Mouse (Mus musculus) bone marrow macrophage, adult 2 months (primary cell): ENCODE results near the gene Gda. TPM values are rescaled to one million over a fixed set of nuclear protein-coding genes. Genes with fewer than 3 reads are reported as not detected.

ENCODE experiments used
- H3K27ac ChIP-seq: 2 replicates; pipeline ENCODE4 v1.5.1; 2012; ENCODE audit warnings: low read depth, low read length; ENCODE audit not compliant: insufficient read depth
- H3K4me1 ChIP-seq: 2 replicates; pipeline ENCODE4 v1.6.1; 2012; ENCODE audit warnings: low read length; ENCODE audit not compliant: control insufficient read depth, insufficient read depth
- H3K4me3 ChIP-seq: 2 replicates; pipeline ENCODE4 v1.5.1; 2012; ENCODE audit warnings: mild to moderate bottlenecking, low read length, moderate library complexity; ENCODE audit not compliant: insufficient read depth
- CTCF ChIP-seq: IDR thresholded peaks from 2 replicates; pipeline ENCODE4 v1.5.1; 2012; ENCODE audit warnings: low read depth, mild to moderate bottlenecking, low read length, moderate library complexity
- POLR2A ChIP-seq: IDR thresholded peaks from 2 replicates; pipeline ENCODE4 v1.6.1; 2012; ENCODE audit warnings: mild to moderate bottlenecking, low read depth, low read length, borderline replicate concordance
- polyA plus RNA-seq: library from polyadenylated mRNA; stranded (reverse); fragments of >200 nt; gene quantifications from 2 replicates; pipeline ENCODE4 v1.2.4, GENCODE M21; 2012; ENCODE audit not compliant: missing spikeins, insufficient read depth, insufficient read length

Gene Gda
- polyA plus RNA-seq, 1 experiment, result 7.0 TPM

DNA sequence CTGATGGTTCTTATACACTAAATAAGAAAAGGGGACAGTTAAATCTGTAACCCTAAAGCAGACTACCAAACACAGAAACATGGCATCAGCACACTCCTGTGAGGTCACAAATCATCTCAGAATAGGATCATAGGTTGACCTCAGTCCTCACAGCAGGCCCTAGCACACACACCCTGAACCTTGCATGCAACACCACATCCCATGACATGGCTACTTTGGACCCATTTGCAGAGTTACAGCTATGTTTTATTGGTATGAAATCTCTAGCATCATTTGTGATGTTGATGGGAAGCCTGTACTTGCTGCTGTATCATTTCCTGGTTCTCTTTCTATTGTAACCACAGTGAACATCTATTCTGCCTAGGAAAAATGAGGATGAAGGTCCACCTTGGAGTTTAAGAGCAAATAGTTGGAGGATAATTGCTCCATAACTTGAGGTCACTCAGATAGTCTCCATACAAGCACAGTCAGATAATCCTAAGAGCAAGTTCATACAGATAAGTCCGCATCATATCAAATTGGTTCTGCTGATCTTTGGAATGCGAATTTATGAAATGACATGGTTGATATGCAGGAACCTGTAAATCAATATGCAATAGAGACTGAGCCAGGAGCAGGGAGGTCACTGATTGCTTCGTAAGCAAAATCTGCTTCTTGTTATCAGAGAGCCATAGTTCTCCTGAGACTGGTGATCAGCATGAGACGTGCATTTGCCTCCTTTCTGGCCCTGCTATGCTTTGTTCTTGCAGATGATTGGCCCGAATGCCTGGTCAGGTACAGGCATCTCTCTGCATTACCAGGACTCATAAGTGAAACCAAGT lies 14.1 kb upstream of the Gda start:
- H3K27ac ChIP-seq, result no peak overlapping the region

DNA sequence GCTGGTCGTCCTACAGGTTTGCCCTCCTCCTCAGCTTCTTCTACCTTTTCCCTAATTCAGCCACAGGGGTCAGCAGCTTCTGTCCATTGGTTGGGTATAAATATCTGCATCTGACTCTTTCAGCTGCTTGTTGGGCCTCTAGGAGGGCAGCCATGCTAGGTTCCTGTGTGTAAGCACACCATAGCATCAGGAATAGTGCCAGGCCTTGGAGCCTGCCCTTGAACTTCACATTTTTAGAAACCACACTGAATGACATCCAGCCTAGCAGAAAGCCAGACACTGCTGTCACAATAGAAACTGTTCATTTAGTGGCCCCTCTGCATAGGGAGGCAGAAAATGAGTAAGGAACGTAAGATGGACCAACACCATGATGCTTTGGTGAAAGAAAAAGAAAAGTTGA lies 8.9 kb upstream of the Gda start:
- Histone ChIP-seq H3K4me3 (no peak overlapping the region), H3K27ac (no peak overlapping the region), H3K4me1 (peaks cover 14% of the 10 kb centered on the region)
- no peak for TF ChIP-seq CTCF
- no peak for TF ChIP-seq POLR2A

More for the DNA sequence above, 14.1 kb upstream of the Gda start:
- no peaks in the 10 kb centered on the region for H3K4me1 ChIP-seq
- H3K4me3 ChIP-seq, result no peak overlapping the region
- TF ChIP-seq CTCF (no peak), POLR2A (no peak)

DNA sequence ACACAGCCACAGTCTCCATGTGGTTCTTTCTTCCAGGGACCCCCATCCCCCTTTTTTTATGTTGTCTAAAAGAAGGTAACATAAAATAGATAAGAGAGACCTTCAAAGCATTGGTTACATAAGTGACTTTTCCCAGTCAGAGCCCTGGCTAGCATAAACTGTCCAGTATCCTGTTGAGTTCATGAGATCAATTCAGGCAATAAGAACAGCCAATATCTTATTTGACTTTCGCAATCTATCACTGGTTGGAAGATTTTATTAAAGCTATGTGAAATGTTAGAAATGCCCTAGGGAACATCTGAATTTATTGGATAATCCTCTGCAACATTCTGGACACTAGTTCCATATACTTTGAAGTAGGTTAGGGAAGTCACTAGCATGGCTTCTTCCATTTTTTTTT lies 7.8 kb upstream of the Gda start:
- H3K27ac ChIP-seq, result no peak overlapping the region

DNA sequence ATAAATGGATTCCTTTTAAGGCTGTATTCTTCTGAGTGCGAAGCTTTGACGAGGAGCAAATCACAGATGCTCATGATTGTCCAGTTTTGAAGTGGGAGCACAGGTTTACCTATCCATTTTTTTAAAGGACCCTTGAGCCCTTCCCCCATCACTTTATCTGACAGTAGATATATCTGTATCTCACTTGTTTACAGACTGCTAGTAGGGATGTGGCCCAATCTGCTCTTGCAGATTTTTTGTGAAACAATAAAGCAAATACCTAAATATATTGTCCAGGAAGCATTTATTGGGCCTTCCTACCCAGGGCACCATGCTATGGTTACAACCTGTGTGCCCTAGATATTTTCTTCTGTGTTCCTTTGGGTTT lies 6.8 kb upstream of the Gda start:
- H3K27ac ChIP-seq, result no peak overlapping the region
- TF ChIP-seq POLR2A, result no peak
- no peak overlapping the region for H3K4me3 ChIP-seq

More for the DNA sequence above, 7.8 kb upstream of the Gda start:
- H3K4me1 ChIP-seq, result peaks cover 21% of the 10 kb centered on the region
- no peak overlapping the region for H3K4me3 ChIP-seq
- TF ChIP-seq CTCF (no peak), POLR2A (no peak)

DNA sequence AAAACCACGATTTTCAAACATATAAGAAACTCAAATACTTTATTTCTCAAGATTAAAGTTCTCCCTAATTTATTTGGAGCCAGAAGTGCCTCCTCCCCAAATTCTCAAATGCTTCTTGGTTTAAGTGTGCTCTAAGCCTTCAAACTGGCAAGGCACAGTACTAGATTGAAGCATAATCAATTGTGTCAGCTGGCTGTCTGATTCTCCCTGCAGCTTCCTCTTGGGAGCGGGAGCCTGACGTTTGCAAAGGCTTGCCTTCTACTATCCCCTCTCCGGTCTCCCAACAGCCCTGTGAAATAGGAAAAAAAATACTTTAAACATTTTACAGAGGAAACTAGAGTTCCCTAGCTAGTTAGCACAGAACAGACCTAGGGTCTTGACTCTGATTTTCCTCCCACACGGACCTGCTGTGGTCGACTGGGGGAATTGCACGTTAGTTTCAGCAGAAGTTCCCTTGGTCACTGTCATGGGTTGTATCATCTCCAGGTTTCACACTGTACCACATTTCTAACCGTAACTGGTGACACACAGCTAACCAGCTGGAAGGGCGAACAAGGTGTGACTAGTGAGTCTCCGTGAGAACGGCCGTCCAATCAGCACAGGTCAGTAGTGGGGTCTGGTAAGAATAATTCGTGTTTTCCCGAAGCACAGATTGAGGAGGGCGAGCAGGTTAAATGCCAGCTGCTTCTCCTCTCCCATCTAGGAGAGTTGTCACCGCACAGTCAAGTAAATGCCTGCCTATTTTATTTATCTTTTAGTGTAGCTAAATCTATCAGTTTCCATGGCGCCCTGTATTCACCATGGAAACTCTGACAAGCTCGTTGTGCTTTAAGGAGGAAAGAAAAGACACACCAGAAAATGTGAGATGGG lies 6.2 kb upstream of the Gda start:
- Histone ChIP-seq H3K4me1 (peaks cover 21% of the 10 kb centered on the region), H3K27ac (no peak overlapping the region), H3K4me3 (no peak overlapping the region)

More for the DNA sequence above, 6.8 kb upstream of the Gda start:
- peaks cover 21% of the 10 kb centered on the region for H3K4me1 ChIP-seq

DNA sequence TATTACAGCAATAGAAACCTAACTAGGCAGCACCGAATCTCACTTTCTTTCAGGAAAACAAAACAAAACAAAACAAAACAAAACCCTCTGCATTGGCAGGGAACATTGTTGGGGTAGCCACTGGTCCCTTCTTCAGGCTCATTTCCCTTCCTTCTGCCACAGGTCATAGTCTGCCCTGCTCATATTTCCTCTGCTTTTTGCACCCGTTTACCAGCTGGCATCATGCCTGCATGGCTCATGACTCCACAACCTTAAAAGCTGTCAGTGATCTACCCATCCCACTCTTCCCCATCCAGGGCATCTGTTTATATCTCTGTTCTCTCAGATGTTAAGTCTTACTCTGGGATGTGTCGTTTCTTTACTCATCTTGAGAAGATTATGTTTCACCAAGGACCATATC lies 5.3 kb upstream of the Gda start:
- Histone ChIP-seq H3K4me1 (peaks cover 21% of the 10 kb centered on the region), H3K27ac (no peak overlapping the region), H3K4me3 (no peak overlapping the region)
- TF ChIP-seq CTCF (no peak), POLR2A (no peak)

More for the DNA sequence above, 6.2 kb upstream of the Gda start:
- TF ChIP-seq POLR2A, result no peak
- TF ChIP-seq CTCF, result no peak

DNA sequence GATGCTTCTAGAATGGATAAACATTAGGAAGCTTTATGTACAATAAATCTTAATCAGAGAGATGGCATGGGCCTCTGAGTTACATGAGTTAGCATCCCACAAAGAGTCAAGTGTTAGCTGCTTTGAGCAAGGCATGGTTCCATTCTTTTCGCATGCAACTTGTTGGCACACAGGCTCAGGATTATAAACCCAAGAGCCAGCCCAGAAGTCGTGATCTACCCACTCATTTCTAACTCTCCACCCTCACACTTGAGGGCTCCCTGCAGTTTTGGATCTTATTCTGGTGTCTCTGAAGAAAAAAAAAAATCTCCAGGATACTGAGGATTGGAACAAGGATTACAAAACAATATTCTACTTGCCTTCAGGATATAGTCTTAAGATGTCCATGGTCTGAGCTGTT lies 4.5 kb upstream of the Gda start:
- TF ChIP-seq CTCF, result no peak
- Histone ChIP-seq H3K4me3 (no peak overlapping the region), H3K4me1 (peaks cover 22% of the 10 kb centered on the region), H3K27ac (no peak overlapping the region)

DNA sequence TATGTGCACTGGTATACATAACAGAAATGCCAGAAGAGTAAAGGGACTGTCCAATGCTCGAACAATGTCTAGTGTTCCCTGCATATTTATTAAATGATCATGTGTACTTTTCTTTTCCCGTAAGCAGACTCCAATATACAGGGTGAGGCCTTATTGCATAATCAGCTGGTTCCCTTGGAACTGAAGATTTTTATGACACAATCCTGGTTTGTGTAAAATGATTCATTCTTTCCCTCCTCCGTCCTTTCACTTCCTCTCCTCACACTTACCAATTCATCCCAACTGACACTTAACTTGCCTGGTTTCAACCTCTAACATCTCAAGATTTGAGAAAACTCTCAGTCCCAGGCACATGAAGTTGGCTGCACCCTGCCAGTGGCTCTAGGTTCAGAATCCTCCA lies 3.5 kb upstream of the Gda start:
- Histone ChIP-seq H3K27ac (peak overlapping the region; percentile 36), H3K4me3 (no peak overlapping the region), H3K4me1 (peaks cover 24% of the 10 kb centered on the region)
- TF ChIP-seq CTCF (no peak), POLR2A (no peak)

DNA sequence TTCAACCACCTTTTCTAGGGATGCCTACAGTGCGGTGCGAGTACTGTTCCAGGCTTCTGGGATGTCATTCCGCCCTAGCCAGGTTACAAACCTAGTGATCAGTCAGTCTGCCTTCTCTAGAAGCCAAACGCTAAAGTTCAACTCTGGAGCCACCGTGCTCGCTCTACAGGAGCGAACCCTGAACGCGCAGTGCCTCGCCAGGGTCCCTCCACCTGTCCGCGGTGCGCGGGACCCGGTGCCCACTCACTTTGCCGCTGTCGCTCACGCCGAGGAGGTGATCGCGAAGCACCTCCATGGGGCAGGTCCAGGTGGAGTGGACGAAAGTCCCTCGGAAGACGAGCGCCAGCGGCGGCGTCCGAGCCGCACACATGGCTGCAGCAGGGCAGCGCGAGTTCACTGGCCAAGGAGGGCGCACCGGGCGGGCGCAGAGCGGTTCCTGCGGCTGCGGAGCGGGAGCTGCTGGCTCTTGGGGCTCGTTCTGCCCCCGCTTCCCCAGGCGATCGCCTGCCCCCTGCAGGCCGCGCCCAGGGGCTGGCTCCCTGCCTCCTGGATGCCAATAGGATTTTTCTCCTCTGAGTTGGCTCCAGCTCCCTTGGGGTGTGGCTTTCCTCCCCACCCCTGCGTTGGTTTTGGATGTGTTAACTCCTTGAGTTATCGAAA lies 994 bp downstream of the Gda start:
- Histone ChIP-seq H3K4me1 (peaks cover 22% of the 10 kb centered on the region), H3K4me3 (peak overlapping the region; percentile 83), H3K27ac (no peak overlapping the region)
- TF ChIP-seq POLR2A (no peak), CTCF (no peak)
